Mouse (Mus musculus) midbrain, postnatal 0 days (tissue): ENCODE data around the gene Gm45213. TPM values are rescaled to one million over a fixed set of nuclear protein-coding genes. Genes with fewer than 3 reads are reported as not detected.
A peak's percentile ranks its signal among the peaks of the same experiment; 100 is the strongest.

ENCODE experiments used
- ATAC-seq: fragments of 200-750 bp; cut with Nextera tagmentation; 2 replicates; pipeline ENCODE4 v1.8.0; 2017; ENCODE audit warnings: moderate number of reproducible peaks, mild to moderate bottlenecking, moderate TSS enrichment, moderate library complexity; ENCODE audit not compliant: low FRiP score
- DNase-seq: peaks from one replicate; pipeline ENCODE4 v3.0.0-alpha.2; 2015; ENCODE audit warnings: low spot score
- H3K27ac ChIP-seq: fragments of 300-500 bp; sonication (generic); 2 replicates; pipeline ENCODE4 v1.5.1; 2014; ENCODE audit warnings: low read depth, mild to moderate bottlenecking, low read length, mixed read lengths
- H3K27me3 ChIP-seq: fragments of 300-500 bp; sonication (generic); 2 replicates; pipeline ENCODE4 v1.6.1; 2014; ENCODE audit warnings: low read length, control low read depth, mixed read lengths; ENCODE audit not compliant: insufficient read depth
- H3K36me3 ChIP-seq: fragments of 300-500 bp; sonication (generic); 2 replicates; pipeline ENCODE4 v1.6.1; 2014; ENCODE audit warnings: low read length, control low read depth, mixed read lengths; ENCODE audit not compliant: insufficient read depth
- H3K4me1 ChIP-seq: fragments of 300-500 bp; sonication (generic); 2 replicates; pipeline ENCODE4 v1.6.1; 2014; ENCODE audit warnings: mild to moderate bottlenecking, control low read depth, antibody characterized with exemption, low read length, mixed read lengths; ENCODE audit not compliant: insufficient read depth
- H3K4me2 ChIP-seq: fragments of 300-500 bp; sonication (generic); 2 replicates; pipeline ENCODE4 v1.6.1; 2014; ENCODE audit warnings: low read depth, mild to moderate bottlenecking, low read length, mixed read lengths; ENCODE audit not compliant: poor library complexity, severe bottlenecking
- H3K4me3 ChIP-seq: fragments of 300-500 bp; sonication (generic); 2 replicates; pipeline ENCODE4 v1.5.1; 2014; ENCODE audit warnings: low read depth, mild to moderate bottlenecking, low read length, moderate library complexity
- H3K9ac ChIP-seq: fragments of 300-500 bp; sonication (generic); replicated peaks from 2 replicates; pipeline ENCODE4 v1.6.1; 2014; ENCODE audit warnings: mild to moderate bottlenecking, low read length, moderate library complexity, mixed read lengths; ENCODE audit not compliant: poor library complexity, severe bottlenecking
- H3K9me3 ChIP-seq: fragments of 300-500 bp; sonication (generic); 2 replicates; pipeline ENCODE4 v1.6.1; 2016; ENCODE audit warnings: low read length, control low read depth
- CTCF ChIP-seq: IDR thresholded peaks from 2 replicates; pipeline ENCODE4 v1.5.1; 2016; ENCODE audit warnings: antibody characterized with exemption, mild to moderate bottlenecking
- WGBS: fragments of 180-500 bp; shearing (Covaris S2); extraction: QIAGEN DNeasy Blood & Tissue Kit; methylation state at CpG from one replicate; pipeline ENCODE4 v1.1.7; 2014; 5-methylcytosine and 5-hydroxymethylcytosine counted together
- polyA plus RNA-seq: library from polyadenylated mRNA; unstranded; fragments of >200 nt; fragmentation: Nextera tagmentation; extraction: Ambion mirVana; gene quantifications from 2 replicates; pipeline ENCODE4 v1.2.1, GENCODE M21; 2015
- total RNA-seq: library from RNA; depleted of rRNA; stranded (reverse); fragments of >200 nt; gene quantifications from 2 replicates; pipeline ENCODE4 v1.2.3, GENCODE M21; 2014

Gene Gm45213
- total and polyA plus RNA-seq, 2 experiments from 2014 or later: not detected

DNA sequence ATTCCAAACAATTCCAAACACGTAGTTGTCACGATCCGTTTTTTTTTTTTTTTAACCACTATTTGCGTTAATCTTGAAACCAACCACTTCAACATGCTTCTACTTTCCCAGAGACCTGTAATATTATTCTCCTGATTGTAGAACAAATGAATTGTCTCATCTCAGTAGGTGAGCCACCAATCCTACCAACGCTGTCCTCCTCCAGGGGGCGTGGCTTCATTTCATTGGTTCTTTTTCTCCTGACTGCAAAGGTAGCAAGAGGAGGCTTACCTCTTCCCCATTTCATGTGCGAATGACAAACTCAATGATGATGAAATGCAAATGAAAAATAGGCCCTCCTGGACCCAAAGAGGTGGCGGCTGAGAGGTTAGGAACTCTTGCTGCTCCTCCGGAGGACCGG, 38.3 kb upstream of the Gm45213 start:
- Histone ChIP-seq H3K27me3 (no peaks in the 10 kb centered on the region), H3K4me1 (no peaks in the 10 kb centered on the region), H3K9me3 (no peaks in the 10 kb centered on the region), H3K36me3 (no peaks in the 10 kb centered on the region), H3K4me3 (no peak overlapping the region), H3K9ac (no peak overlapping the region), H3K4me2 (no peak overlapping the region), H3K27ac (no peak overlapping the region)
- WGBS: 89% methylated on average over 10 of the region's 10 CpGs
- no peak for TF ChIP-seq CTCF
- DNase-seq (no peak), ATAC-seq (no peak)

DNA sequence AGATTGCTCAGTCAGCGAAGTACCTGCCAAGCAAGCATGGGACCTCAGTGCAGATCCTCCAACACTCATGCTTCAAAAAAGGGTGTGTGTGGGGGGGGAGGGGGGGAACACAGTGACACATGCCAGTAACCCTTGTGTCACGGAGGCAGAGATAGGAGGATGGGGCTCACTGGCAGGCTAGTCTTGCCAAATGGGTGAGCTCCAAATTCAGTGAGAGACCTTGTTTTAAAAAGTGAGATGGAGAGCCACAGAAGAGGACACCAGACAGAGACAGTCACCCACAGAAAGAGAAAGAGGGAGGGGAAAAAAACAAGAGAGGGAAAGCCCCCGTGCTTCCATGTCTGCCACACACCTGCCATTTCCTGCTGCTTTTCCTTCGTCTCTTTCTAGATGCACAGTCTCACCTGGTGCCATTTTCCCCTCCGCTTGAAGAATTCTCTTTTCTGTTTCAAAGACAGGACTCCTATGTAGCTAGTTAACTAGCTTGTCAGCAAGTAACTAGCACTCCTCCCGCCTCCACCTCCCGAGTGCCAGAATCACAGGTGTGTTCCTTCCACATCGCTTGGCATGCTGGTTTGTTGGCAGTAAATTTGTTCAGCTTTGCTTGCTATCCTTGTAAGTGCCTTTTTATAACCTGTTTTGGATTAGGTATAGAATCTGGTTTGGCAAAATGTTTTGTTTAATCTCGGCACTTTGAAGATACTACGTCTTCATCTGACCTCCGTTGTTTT, 35.1 kb upstream of the Gm45213 start:
- DNase-seq: peak; percentile 40
- Histone ChIP-seq H3K36me3 (no peaks in the 10 kb centered on the region), H3K27ac (no peak overlapping the region), H3K27me3 (no peaks in the 10 kb centered on the region), H3K4me2 (no peak overlapping the region), H3K4me3 (no peak overlapping the region), H3K4me1 (no peaks in the 10 kb centered on the region), H3K9me3 (no peaks in the 10 kb centered on the region), H3K9ac (no peak overlapping the region)
- TF ChIP-seq CTCF: no peak
- 85% methylated on average over 11 of the region's 11 CpGs for WGBS
- ATAC-seq: no peak

DNA sequence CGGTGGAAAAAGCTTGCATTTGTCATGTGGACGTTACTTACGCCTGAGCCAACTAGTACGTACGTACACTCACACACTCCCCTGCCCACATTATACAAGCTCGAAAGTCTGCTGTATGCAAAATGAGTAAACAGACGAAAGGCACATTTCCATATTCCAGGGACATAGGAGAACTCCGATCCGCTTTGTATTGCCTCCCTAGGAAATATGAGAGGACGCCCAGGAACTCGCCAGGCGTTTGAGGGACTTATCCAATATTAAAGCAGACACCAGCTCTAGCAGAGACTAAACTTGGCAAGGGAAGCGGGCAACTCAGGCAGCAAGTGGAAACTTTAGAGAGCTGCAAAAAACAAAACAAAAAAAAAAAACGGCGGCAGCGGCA, 34.5 kb upstream of the Gm45213 start:
- 73% methylated on average over 16 of the region's 16 CpGs for WGBS
- Histone ChIP-seq H3K4me3 (no peak overlapping the region), H3K9me3 (no peaks in the 10 kb centered on the region), H3K27ac (no peak overlapping the region), H3K4me1 (no peaks in the 10 kb centered on the region), H3K4me2 (no peak overlapping the region), H3K36me3 (no peaks in the 10 kb centered on the region), H3K27me3 (no peaks in the 10 kb centered on the region), H3K9ac (no peak overlapping the region)
- TF ChIP-seq CTCF: no peak
- DNase-seq: no peak
- no peak for ATAC-seq

DNA sequence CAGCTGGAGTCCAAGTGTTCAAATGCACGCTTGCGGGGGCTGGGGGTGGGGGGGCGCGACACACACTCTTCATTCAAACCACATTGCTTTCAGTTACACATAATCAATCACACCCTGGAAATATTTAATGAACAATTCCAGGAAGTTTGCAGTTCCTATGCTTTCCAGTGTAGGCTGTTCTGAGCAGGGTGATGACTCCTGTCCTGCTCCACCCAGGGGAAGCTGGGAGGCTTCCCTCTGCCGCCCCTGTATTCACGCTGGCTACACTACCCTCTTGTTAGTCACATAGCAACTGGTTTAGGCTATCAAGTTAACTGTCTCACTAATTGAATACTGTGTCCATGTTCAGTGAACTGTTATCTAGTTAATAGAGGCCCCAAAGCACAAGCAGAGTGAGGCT, 32.9 kb upstream of the Gm45213 start:
- Histone ChIP-seq H3K27ac (no peak overlapping the region), H3K27me3 (no peaks in the 10 kb centered on the region), H3K4me2 (no peak overlapping the region), H3K4me1 (no peaks in the 10 kb centered on the region), H3K4me3 (no peak overlapping the region), H3K9me3 (no peaks in the 10 kb centered on the region), H3K36me3 (no peaks in the 10 kb centered on the region), H3K9ac (no peak overlapping the region)
- 92% methylated on average over 6 of the region's 6 CpGs for WGBS
- TF ChIP-seq CTCF: no peak
- no peak for DNase-seq
- no peak for ATAC-seq

DNA sequence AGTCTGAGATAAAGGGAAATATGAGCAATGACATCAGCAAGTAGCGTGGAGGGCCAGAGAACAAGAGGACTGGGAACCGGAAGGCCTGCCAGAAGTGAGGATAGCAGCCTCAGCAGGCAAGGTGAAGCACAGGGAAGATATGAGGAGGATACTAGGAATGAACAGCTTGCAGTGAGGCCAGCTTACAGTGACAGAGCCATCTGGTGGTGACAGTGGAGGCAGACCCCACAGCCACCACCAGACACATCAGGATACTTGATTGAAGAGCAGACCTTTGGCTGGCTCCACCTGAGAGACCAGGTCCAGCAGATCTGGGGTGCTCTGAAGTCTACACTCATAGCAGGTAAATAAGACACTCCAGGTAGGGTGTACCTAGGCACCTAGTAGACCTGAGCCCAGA, 15.7 kb upstream of the Gm45213 start:
- H3K9ac ChIP-seq: no peak overlapping the region
- H3K4me2 ChIP-seq: no peak overlapping the region
- H3K4me3 ChIP-seq: no peak overlapping the region
- H3K36me3 ChIP-seq: no peaks in the 10 kb centered on the region
- no peaks in the 10 kb centered on the region for H3K27me3 ChIP-seq
- ATAC-seq (no peak), DNase-seq (peak; percentile 58)
- H3K4me1 ChIP-seq: no peaks in the 10 kb centered on the region
- H3K9me3 ChIP-seq: no peaks in the 10 kb centered on the region
- no peak overlapping the region for H3K27ac ChIP-seq
- peak; percentile 80 for TF ChIP-seq CTCF
- WGBS: 81% methylated on average over 2 of the region's 2 CpGs

DNA sequence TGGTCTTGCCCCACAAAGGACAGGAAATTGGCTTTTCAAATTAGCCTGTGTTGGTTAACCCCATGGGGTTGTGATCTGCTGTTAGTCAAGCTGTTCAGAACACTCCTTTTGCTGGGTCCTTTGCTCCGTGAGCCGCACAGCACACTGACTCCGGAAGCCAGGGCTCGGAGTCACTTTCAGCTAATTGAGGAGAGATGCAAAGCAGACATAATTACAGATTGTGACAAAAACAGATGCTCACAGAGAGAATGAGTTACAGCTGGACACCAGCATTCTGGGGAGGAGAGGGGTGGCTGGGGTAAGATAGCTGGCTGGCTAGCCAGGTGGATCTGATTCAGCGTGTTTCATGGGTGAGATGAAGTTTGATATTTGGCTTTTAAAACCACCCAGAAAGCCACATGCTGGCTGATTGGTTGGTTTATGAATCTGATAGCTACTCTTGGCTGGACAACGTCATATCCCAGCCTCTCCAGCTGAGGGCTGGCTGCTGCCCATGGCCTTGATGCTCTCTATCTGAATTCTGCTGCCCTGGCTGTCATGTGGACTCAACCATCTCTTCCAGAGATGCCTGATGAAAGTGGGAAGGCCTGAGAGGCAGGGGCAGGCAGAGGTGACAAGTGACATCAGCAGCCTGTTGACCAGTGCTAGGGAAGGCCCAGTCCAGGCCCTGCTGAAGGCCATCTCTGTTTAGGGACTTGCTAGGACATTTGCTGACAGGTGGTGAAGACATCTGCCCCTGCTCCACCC, 14.5 kb upstream of the Gm45213 start:
- Histone ChIP-seq H3K36me3 (no peaks in the 10 kb centered on the region), H3K27me3 (no peaks in the 10 kb centered on the region), H3K4me3 (no peak overlapping the region), H3K9ac (no peak overlapping the region), H3K27ac (no peak overlapping the region), H3K4me2 (no peak overlapping the region), H3K4me1 (no peaks in the 10 kb centered on the region), H3K9me3 (no peaks in the 10 kb centered on the region)
- TF ChIP-seq CTCF: no peak
- WGBS: 74% methylated on average over 6 of the region's 6 CpGs
- DNase-seq: no peak
- ATAC-seq: no peak
